Mouse (Mus musculus): ENCODE results near the gene Hbp1.

Gene Hbp1

DNA sequence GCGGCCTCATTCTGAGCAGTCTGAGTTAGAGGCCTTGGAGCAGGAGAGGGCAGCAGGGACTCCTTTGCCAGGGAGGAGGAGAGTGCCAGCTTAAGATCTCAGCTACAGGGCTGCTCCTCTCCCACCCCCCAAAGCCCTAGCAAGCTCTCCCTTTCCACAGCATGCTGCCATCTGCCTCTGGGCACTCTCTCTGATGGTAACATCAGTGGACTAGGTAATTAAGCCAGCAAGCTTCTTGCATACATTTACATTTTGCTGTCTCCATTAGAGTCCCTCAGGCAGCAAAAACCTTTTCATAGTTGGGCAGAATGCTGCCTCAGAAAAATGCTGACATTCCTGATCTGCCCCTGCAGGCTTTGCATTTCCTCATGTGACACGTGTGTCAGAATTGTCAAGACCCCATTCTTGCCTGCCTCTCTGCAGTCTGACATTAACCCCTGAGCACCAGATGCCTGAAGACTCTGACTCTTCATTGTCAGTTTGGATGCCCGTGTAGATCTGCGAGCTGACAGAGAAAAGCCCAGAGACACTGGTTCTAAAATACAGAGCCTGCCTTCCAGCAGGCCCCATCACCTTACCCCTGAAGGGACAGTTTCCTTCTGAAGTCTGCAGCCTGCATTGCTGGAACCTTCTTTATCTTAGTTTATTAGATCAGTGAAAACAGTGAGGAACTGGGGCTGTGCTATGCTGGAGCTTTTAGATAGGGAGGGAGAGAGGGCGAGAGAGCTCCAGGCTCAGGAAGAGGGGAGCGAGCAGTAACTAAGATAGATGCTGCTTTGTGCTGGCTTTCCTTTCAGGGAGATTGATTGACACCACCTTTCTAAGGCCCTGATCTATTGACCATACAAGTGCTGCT lies 44.4 kb downstream of the Hbp1 start:
- peak; percentile 14 for DNase-seq (ENCODE audit: low spot score)

- DNase-seq (ENCODE audit: low spot score) = no peak
Measured at GRCm38 (mm10) chr12:31900391-31900914, 49.9 kb downstream of the Hbp1 start.

DNA sequence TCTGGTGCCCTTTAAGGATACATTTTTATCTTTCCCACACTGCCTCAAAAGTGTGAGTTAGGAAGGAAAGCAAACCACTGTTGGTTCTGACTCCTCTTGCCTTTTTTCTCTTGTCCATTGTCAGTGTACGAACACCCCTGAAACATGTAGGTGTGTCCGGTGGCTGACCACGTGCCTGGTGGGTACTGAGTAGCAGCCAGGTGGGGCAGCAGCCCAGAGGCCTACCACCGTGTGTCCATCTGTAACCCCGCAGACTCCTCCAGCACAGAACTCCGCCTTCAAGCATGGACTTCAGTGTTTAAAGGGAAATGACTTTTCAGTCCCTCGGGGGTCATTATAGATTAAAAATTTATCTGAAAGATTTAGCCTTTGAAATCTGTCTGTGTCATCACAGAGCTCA lies 52.9 kb downstream of the Hbp1 start:
- no peak for DNase-seq (ENCODE audit: low spot score)

- peak; percentile 49 for DNase-seq (ENCODE audit: low spot score)
Measured at GRCm38 (mm10) chr12:31896986-31897385, 53.3 kb downstream of the Hbp1 start.

GRCm38 (mm10) chr12:31896295-31896694 lies 54.0 kb downstream of the Hbp1 start:
- peak; percentile 2 for DNase-seq (ENCODE audit: low spot score)

DNA sequence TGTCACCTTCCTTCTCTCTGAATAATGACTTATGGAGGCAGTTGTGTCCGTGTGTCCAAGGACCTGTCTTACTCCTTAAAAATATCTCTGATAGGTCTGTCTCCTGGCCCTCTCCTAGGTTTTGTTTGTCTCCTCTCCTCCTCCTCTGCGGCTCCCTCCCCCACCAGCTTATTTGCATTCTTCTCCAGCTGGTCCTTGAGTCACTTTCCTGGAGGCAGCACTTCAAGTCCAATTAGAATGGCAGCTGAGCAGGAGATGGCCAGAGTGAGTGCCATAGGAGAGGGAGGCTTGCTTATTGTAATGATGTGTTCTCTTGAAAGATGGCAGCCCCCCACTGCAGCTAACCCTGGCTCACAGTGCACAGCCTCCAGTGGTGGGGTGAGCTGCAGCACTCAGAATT lies 54.4 kb downstream of the Hbp1 start:
- peak; percentile 47 for DNase-seq (ENCODE audit: low spot score)

DNA sequence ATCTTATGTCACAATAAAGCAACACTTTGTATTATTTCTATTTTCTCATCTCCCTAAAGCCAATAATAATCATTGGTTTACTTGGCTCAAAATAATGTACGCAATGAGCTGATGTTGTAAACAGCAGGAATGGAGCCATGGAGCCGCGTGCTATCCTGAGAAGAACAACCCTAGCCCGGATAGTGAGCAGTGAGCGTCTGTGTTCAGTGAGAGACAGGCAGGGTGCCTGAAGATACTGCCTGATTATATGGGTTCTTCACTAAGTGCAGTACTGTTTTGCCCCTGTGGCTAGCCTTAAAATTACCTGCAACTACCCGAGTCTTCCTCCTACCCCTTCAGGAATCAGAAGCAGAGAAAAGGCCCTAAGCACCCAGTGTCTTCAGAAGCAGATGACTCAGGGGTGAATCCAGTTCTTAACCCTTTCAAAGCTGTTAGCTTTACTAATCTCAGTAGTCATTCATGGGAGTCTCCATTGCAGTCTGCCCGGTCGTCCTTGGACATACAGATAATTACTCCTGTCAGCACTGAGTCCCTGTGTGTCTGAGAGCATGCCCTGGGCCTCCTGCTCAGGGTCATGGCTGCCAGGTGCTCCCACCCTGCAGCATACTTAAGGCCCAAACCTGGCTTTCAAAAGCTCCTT lies 55.1 kb downstream of the Hbp1 start:
- DNase-seq (ENCODE audit: low spot score) = peak; percentile 3

GRCm38 (mm10) chr12:31892771-31893170 lies 57.6 kb downstream of the Hbp1 start:
- no peak for DNase-seq (ENCODE audit: low spot score)

- no peak for DNase-seq (ENCODE audit: low spot score)
Measured at GRCm38 (mm10) chr12:31892079-31892478, 58.3 kb downstream of the Hbp1 start.

DNA sequence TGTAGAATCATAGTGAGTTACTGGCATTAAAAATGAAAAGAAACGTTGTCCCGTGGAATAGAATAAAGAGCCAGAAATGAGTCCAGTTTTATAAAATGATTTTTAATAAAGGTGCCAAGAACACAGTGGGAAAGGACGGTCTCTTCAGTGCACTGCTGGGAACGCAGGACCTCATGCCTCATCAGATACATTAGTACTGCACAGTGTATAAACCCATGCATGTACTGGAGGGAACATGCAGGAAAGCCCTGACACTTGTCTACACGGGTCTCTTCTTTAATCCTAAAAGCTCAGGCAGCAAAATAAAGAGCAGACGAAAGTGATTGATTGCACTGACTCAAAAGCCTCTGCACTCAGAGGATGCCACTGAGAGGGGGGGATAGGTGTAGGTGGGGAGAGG lies 59.6 kb downstream of the Hbp1 start:
- no peak for DNase-seq (ENCODE audit: low spot score)

- DNase-seq (ENCODE audit: low spot score) = no peak
Measured at GRCm38 (mm10) chr12:31885844-31886606, 64.3 kb downstream of the Hbp1 start.

DNA sequence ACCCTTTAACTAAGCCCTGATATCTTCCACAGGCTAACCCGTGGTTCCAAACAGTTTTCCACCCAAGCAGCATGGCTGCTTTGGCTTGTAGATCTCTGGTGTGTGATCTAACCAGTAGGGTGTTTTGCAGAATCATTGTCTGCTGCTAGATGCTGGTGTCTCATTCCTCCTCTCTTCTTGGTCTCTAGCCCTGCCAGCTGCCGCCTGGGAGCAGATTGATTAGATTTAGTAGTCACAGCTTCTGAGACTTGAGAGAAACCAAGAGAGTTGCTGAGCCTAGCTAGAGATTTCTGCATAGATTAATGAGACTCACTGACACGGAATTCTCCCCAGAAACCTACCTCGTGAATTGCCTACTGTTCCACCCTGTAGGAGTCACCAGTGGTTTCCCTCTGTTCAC lies 65.3 kb downstream of the Hbp1 start:
- no peak for DNase-seq (ENCODE audit: low spot score)

DNA sequence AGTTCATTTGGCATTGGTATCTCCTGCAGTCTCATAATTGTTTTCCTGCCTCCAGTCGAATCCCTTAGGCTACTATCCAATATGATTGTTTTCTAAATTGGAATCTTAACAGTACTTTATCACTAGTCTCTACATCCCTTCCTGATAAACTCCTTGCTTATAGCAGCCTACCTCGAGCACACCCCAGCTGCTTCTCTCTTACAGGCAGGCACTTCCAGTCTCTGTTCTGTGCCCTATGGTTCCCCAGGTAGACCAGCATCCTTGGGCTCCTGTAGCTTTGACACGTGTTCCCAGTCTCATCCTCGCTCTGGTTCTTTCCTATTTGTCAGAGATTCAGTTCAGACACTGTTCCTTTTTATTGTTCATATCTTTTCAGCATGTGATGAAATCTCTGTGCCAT lies 66.0 kb downstream of the Hbp1 start:
- no peak for DNase-seq (ENCODE audit: low spot score)

- no peak for DNase-seq (ENCODE audit: low spot score)
Measured at GRCm38 (mm10) chr12:31882736-31883135, 67.6 kb downstream of the Hbp1 start.

DNA sequence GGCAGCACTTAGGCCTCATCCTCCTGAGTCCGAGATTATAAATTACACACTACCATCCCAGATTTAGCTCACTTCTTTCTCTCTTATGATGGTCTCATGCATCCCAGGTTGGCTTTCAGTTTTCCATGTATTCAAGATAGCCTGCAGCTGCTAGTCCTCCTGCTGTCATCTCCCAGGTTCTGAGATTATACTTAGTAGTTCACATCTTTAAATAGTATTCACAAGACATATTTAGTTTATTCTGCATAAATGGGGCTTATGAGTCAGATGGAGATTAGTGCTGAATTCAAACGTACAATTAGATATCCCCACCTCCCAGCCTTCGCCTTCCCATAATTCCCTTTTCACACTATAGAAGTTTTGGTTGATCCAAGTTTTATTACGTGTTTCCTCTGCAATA lies 73.6 kb downstream of the Hbp1 start:
- DNase-seq (ENCODE audit: low spot score) = no peak

Measured in embryo, embryonic 10 days (tissue).